9 mouse cellular contexts compared by ENCODE assay signal in the genomic region with DNA sequence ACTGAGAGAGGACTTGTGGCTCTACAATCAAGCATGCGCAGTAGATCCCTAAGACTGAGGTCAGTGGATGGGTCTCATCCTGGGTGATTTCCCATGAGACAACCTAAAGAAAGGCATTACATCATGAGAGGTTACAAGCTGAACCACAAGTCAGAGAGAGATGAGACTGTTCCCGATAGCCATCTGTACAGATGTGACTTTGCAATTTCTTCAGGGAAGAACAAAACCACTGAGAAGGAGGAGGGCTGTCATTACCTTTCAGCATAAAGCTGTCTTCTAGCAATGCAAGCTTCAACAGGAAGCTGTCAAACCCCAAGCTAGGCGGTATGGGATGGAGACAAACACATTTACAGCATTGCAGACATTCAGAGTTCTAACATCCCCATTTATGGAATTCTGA.
A peak's percentile ranks its signal among the peaks of the same experiment; 100 is the strongest.
DNase-seq lines count a peak whose midpoint lies in the region; ATAC-seq and TF ChIP-seq lines count a peak whose summit lies in the region.
"Had no signal": no experiment of that assay in that cellular context is flagged by ENCODE, and none has a peak within 500 bp of the region (broad histone marks: within the 10 kb centered on the region; RNA-seq: fewer than 3 reads in every experiment).

No protein-coding gene starts in this region.

- peaks cover 89% of the 10 kb centered on the region for H3K79me2 ChIP-seq in C2C12 (ENCODE audit: control insufficient read depth, insufficient read depth)

- no peak for TF ChIP-seq EP300 in liver, postnatal 0 days (IDR thresholded peaks at IDR 0.05; ENCODE audit: low read depth)

- no peak for TF ChIP-seq CTCF in C2C12 (IDR thresholded peaks at IDR 0.05; ENCODE audit: control insufficient read depth, insufficient read depth, insufficient read length)
- no peak for TF ChIP-seq CTCF in liver, postnatal 0 days (IDR thresholded peaks at IDR 0.05; ENCODE audit: low read depth)

- H3K27ac ChIP-seq in heart, embryonic 12.5 days (ENCODE audit: poor library complexity, severe bottlenecking) = peak overlapping the region; percentile 97
- H3K27ac ChIP-seq in forebrain, embryonic 15.5 days (replicated peaks) = peak overlapping the region; percentile 86
- H3K27ac ChIP-seq in liver, postnatal 0 days (ENCODE audit: low read depth) = 0 out of 2 replicates have a peak overlapping the region, but pooled peaks have one; percentile 69

- peaks cover 85% of the 10 kb centered on the region for H3K79me3 ChIP-seq in C2C12 (ENCODE audit: low read depth)

- peak overlapping the region; percentile 72 for H3K4me2 ChIP-seq in heart, embryonic 12.5 days
- H3K4me2 ChIP-seq in forebrain, embryonic 15.5 days (replicated peaks) = peak overlapping the region; percentile 57
- peak overlapping the region; percentile 70 for H3K4me2 ChIP-seq in liver, postnatal 0 days (ENCODE audit: low read depth, low read length)

- no peaks in the 10 kb centered on the region for H3K27me3 ChIP-seq in heart, embryonic 12.5 days (replicated peaks)
- no peaks in the 10 kb centered on the region for H3K27me3 ChIP-seq in C2C12 (ENCODE audit: control insufficient read depth, insufficient read depth, insufficient read length)
- no peaks in the 10 kb centered on the region for H3K27me3 ChIP-seq in forebrain, embryonic 15.5 days
- no peaks in the 10 kb centered on the region for H3K27me3 ChIP-seq in liver, postnatal 0 days (ENCODE audit: insufficient read depth, low read length)

- H3K4me3 ChIP-seq in heart, embryonic 12.5 days = no peak overlapping the region
- H3K4me3 ChIP-seq in C2C12 (ENCODE audit: insufficient read depth, poor library complexity, severe bottlenecking) = no peak overlapping the region
- peak overlapping the region; percentile 61 for H3K4me3 ChIP-seq in forebrain, embryonic 15.5 days
- no peak overlapping the region for H3K4me3 ChIP-seq in liver, postnatal 0 days (ENCODE audit: low read depth, low read length)

- intact Hi-C loops in heart, postnatal 14 days (cut with DNase I) = no loop called here

- WGBS in heart, embryonic 12.5 days = 60% methylated on average over 3 of the region's 3 CpGs
- 79% methylated on average over 3 of the region's 3 CpGs for WGBS in forebrain, embryonic 15.5 days
- WGBS in liver, postnatal 0 days (ENCODE audit: insufficient replicate concordance) = 27% methylated on average over 3 of the region's 3 CpGs

- DNase-seq in heart, postnatal 14 days = no peak
- no peak for DNase-seq in liver, postnatal 0 days
- no peak for DNase-seq in adrenal gland, postnatal 25 days
- no peak for DNase-seq in kidney, adult 9 months
- no peak for DNase-seq in gastrocnemius, adult 18-20 months (ENCODE audit: low spot score)
- DNase-seq: thymus, postnatal 4 days had no signal

- no peak for ATAC-seq in heart, embryonic 12.5 days (ENCODE audit: insufficient number of reproducible peaks, low FRiP score)
- ATAC-seq in forebrain, embryonic 15.5 days (replicated peaks) = no peak
- no peak for ATAC-seq in liver, postnatal 0 days

- peaks cover 64% of the 10 kb centered on the region for H3K4me1 ChIP-seq in heart, embryonic 12.5 days (replicated peaks)
- peaks cover 67% of the 10 kb centered on the region for H3K4me1 ChIP-seq in forebrain, embryonic 15.5 days
- H3K4me1 ChIP-seq in liver, postnatal 0 days (ENCODE audit: insufficient read depth) = peaks cover 15% of the 10 kb centered on the region

- H3K36me3 ChIP-seq in heart, embryonic 12.5 days = peaks cover 4% of the 10 kb centered on the region
- peaks cover 43% of the 10 kb centered on the region for H3K36me3 ChIP-seq in C2C12 (ENCODE audit: control insufficient read depth, insufficient read depth)
- no peaks in the 10 kb centered on the region for H3K36me3 ChIP-seq in forebrain, embryonic 15.5 days
- no peaks in the 10 kb centered on the region for H3K36me3 ChIP-seq in liver, postnatal 0 days (replicated peaks; ENCODE audit: insufficient read depth, low read length)

- 0 out of 2 replicates have a peak overlapping the region, but pooled peaks have one; percentile 41 for H3K9ac ChIP-seq in heart, embryonic 12.5 days
- H3K9ac ChIP-seq in forebrain, embryonic 15.5 days (replicated peaks) = peak overlapping the region; percentile 79
- 0 out of 2 replicates have a peak overlapping the region, but pooled peaks have one; percentile 11 for H3K9ac ChIP-seq in liver, postnatal 0 days (replicated peaks)

- no peak overlapping the region for H3ac ChIP-seq in C2C12 (ENCODE audit: control insufficient read depth, insufficient read length, low read depth)

- no peaks in the 10 kb centered on the region for H3K9me3 ChIP-seq in heart, embryonic 12.5 days (replicated peaks)
- H3K9me3 ChIP-seq in forebrain, embryonic 15.5 days = no peaks in the 10 kb centered on the region
- no peaks in the 10 kb centered on the region for H3K9me3 ChIP-seq in liver, postnatal 0 days (ENCODE audit: low read length)

TF ChIP-seq in C2C12, 6 proteins besides CTCF, POLR2A, EP300 and RAD21:
- no peak for TF ChIP-seq FOSL1 (IDR thresholded peaks at IDR 0.05; ENCODE audit: insufficient read depth, low read length, poor library complexity, severe bottlenecking)
- peak; percentile 52 for TF ChIP-seq MYOD1 (IDR thresholded peaks at IDR 0.05; ENCODE audit: control insufficient read depth, insufficient read length, low read depth)
- TF ChIP-seq CEBPB (IDR thresholded peaks at IDR 0.05; ENCODE audit: low read depth) = peak; percentile 45
- no peak for TF ChIP-seq MAX (IDR thresholded peaks at IDR 0.05)
- no peak for TF ChIP-seq MYOG (IDR thresholded peaks at IDR 0.05; ENCODE audit: control insufficient read depth, extremely low read depth, insufficient read length)
- TF ChIP-seq USF1 (IDR thresholded peaks at IDR 0.05; ENCODE audit: low read depth) = no peak

Comparison
In these comparisons a context has a peak if more than half of its experiments do, and no peak if none do; other contexts are left out.
1. H3K9ac ChIP-seq: peak in every context shown above with its lines; median percentile 79 in forebrain, embryonic 15.5 days; 41 in heart, embryonic 12.5 days; 11 in liver, postnatal 0 days.